In genomic region chr13:83654889-83655769, GRCm38 (mm10) we compare ENCODE assay signal across 7 mouse cellular contexts.
A peak's percentile ranks its signal among the peaks of the same experiment; 100 is the strongest.
DNase-seq lines count a peak whose midpoint lies in the region; ATAC-seq and TF ChIP-seq lines count a peak whose summit lies in the region.

No protein-coding gene starts in this region.

- H3K27ac ChIP-seq in kidney, adult 2 months (ENCODE audit: insufficient read depth, low read depth, low read length) = no peak overlapping the region
- H3K27ac ChIP-seq in limb, embryonic 10.5 days = no peak overlapping the region
- H3K27ac ChIP-seq in midbrain, embryonic 15.5 days = no peak overlapping the region
- no peak overlapping the region for H3K27ac ChIP-seq in spleen, adult 2 months (ENCODE audit: insufficient read depth, low read length)

- H3K4me1 ChIP-seq in kidney, adult 2 months (ENCODE audit: control insufficient read depth, insufficient read depth, low read length) = no peaks in the 10 kb centered on the region
- no peaks in the 10 kb centered on the region for H3K4me1 ChIP-seq in limb, embryonic 10.5 days
- H3K4me1 ChIP-seq in midbrain, embryonic 15.5 days = peaks cover 13% of the 10 kb centered on the region
- H3K4me1 ChIP-seq in spleen, adult 2 months (ENCODE audit: control insufficient read depth, insufficient read depth, insufficient read length) = no peaks in the 10 kb centered on the region; the same call in 1 of the 2 replicates

- peak overlapping the region; percentile 30 for H3K4me2 ChIP-seq in midbrain, embryonic 15.5 days

- H3K36me3 ChIP-seq in kidney, adult 2 months (ENCODE audit: control insufficient read depth, insufficient read depth, low read length) = no peaks in the 10 kb centered on the region
- H3K36me3 ChIP-seq in limb, embryonic 10.5 days = no peaks in the 10 kb centered on the region
- H3K36me3 ChIP-seq in midbrain, embryonic 15.5 days (replicated peaks) = no peaks in the 10 kb centered on the region
- H3K36me3 ChIP-seq in spleen, adult 2 months (ENCODE audit: control insufficient read depth, insufficient read depth, low read length) = peaks cover 25% of the 10 kb centered on the region

- 41% methylated on average over 8 of the region's 8 CpGs for WGBS in kidney, adult 2 months
- 47% methylated on average over 8 of the region's 8 CpGs for whole genome bisulfite sequencing in limb, embryonic 10.5 days
- WGBS in midbrain, embryonic 15.5 days = 14% methylated on average over 8 of the region's 8 CpGs
- WGBS in spleen, adult 2 months = 59% methylated on average over 8 of the region's 8 CpGs

- TF ChIP-seq POLR2A in kidney, adult 2 months (IDR thresholded peaks at IDR 0.05; ENCODE audit: low read depth, low read length) = no peak
- TF ChIP-seq POLR2A in spleen, adult 2 months (IDR thresholded peaks at IDR 0.05; ENCODE audit: low read depth, low read length) = no peak

- no peak overlapping the region for H3K4me3 ChIP-seq in kidney, adult 2 months (ENCODE audit: insufficient read depth, low read depth, low read length)
- no peak overlapping the region for H3K4me3 ChIP-seq in limb, embryonic 10.5 days
- H3K4me3 ChIP-seq in midbrain, embryonic 15.5 days = no peak overlapping the region
- H3K4me3 ChIP-seq in spleen, adult 2 months (ENCODE audit: extremely low read depth, insufficient read depth, insufficient read length) = no peak overlapping the region

- H3K9ac ChIP-seq in midbrain, embryonic 15.5 days = no peak overlapping the region

- no peaks in the 10 kb centered on the region for H3K9me3 ChIP-seq in limb, embryonic 10.5 days (replicated peaks)
- no peaks in the 10 kb centered on the region for H3K9me3 ChIP-seq in midbrain, embryonic 15.5 days

- peak; percentile 65 for DNase-seq in adrenal gland, adult 8-10 months
- peak; percentile 90 for DNase-seq in embryo, embryonic 11 days
- DNase-seq in gastrocnemius, postnatal 4 days (ENCODE audit: low spot score in 2 of 2) = peak; percentile 59 to 82
- peak; percentile 79 for DNase-seq in kidney, adult 2 months
- DNase-seq in limb, embryonic 10.5 days (ENCODE audit: low spot score) = peak; percentile 86
- peak; percentile 54 to 75 for DNase-seq in spleen, adult 2 months (ENCODE audit: low read depth in 1 of 2, low spot score in 2 of 2)

- TF ChIP-seq CTCF in kidney, adult 2 months (conservative IDR thresholded peaks at IDR 0.05; ENCODE audit: insufficient read depth, insufficient read length, low read depth, low read length) = peak; percentile 57
- peak; percentile 42; the same call in 1 of the 2 replicates for TF ChIP-seq CTCF in spleen, adult 2 months (IDR thresholded peaks at IDR 0.05; ENCODE audit: extremely low read depth, insufficient read depth, insufficient read length, insufficient replicate concordance)

- ATAC-seq in midbrain, embryonic 15.5 days (replicated peaks) = peak; percentile 94

- H3K27me3 ChIP-seq in kidney, adult 2 months (replicated peaks; ENCODE audit: control insufficient read depth, insufficient read depth, low read length) = no peaks in the 10 kb centered on the region
- H3K27me3 ChIP-seq in limb, embryonic 10.5 days (ENCODE audit: low read depth, poor library complexity, severe bottlenecking) = no peaks in the 10 kb centered on the region
- H3K27me3 ChIP-seq in midbrain, embryonic 15.5 days (replicated peaks) = no peaks in the 10 kb centered on the region
- H3K27me3 ChIP-seq in spleen, adult 2 months (ENCODE audit: control insufficient read depth, insufficient read depth, low read length) = no peaks in the 10 kb centered on the region
